Mouse (Mus musculus) hindbrain, embryonic 12.5 days (tissue): ENCODE results near the gene Gfod1. TPM values are rescaled to one million over a fixed set of nuclear protein-coding genes. Genes with fewer than 3 reads are reported as not detected.

Source experiments
- ATAC-seq: fragments of 200-750 bp; cut with Nextera tagmentation; 2 replicates; pipeline ENCODE4 v1.8.0; 2017; ENCODE audit warnings: moderate TSS enrichment; ENCODE audit not compliant: low FRiP score
- H3K27ac ChIP-seq: fragments of 300-500 bp; sonication (generic); 2 replicates; pipeline ENCODE4 v1.5.1; 2016; ENCODE audit warnings: mild to moderate bottlenecking
- H3K27me3 ChIP-seq: fragments of 300-500 bp; sonication (generic); 2 replicates; pipeline ENCODE4 v1.6.1; 2016; ENCODE audit warnings: mild to moderate bottlenecking
- H3K36me3 ChIP-seq: fragments of 300-500 bp; sonication (generic); 2 replicates; pipeline ENCODE4 v1.6.1; 2016; ENCODE audit warnings: mild to moderate bottlenecking
- H3K4me1 ChIP-seq: fragments of 300-500 bp; sonication (generic); 2 replicates; pipeline ENCODE4 v1.6.1; 2016
- H3K4me2 ChIP-seq: fragments of 300-500 bp; sonication (generic); replicated peaks from 2 replicates; pipeline ENCODE4 v1.6.1; 2016; ENCODE audit warnings: mild to moderate bottlenecking
- H3K4me3 ChIP-seq: fragments of 300-500 bp; sonication (generic); 2 replicates; pipeline ENCODE4 v1.5.1; 2016; ENCODE audit warnings: mild to moderate bottlenecking
- H3K9ac ChIP-seq: fragments of 300-500 bp; sonication (generic); 2 replicates; pipeline ENCODE4 v1.6.1; 2016; ENCODE audit warnings: mild to moderate bottlenecking, moderate library complexity
- H3K9me3 ChIP-seq: fragments of 300-500 bp; sonication (generic); replicated peaks from 2 replicates; pipeline ENCODE4 v1.6.1; 2016; ENCODE audit warnings: mild to moderate bottlenecking
- WGBS: fragments of 180-500 bp; shearing (Covaris S2); methylation state at CpG from one replicate; pipeline ENCODE4 v1.1.7; 2016; 5-methylcytosine and 5-hydroxymethylcytosine counted together
- polyA plus RNA-seq: library from polyadenylated mRNA; unstranded; fragments of >200 nt; fragmentation: Nextera tagmentation; extraction: Ambion mirVana; gene quantifications from 2 replicates; pipeline ENCODE4 v1.2.1, GENCODE M21; 2016

The Gfod1 gene
- polyA plus RNA-seq, 1 experiment from 2014 or later, result 1.2 TPM

GRCm38 (mm10) chr13:43235586-43235910 lies 68.4 kb downstream of the Gfod1 start:
- no peaks in the 10 kb centered on the region for H3K36me3 ChIP-seq
- WGBS, result 79% methylated on average over 3 of the region's 3 CpGs
- no peak overlapping the region for H3K9ac ChIP-seq
- no peak for ATAC-seq
- H3K4me3 ChIP-seq, result no peak overlapping the region
- H3K9me3 ChIP-seq, result no peaks in the 10 kb centered on the region
- H3K4me1 ChIP-seq, result peaks cover 22% of the 10 kb centered on the region
- no peaks in the 10 kb centered on the region for H3K27me3 ChIP-seq
- H3K27ac ChIP-seq, result peak overlapping the region; percentile 58
- no peak overlapping the region for H3K4me2 ChIP-seq

GRCm38 (mm10) chr13:43234869-43235585 lies 68.9 kb downstream of the Gfod1 start:
- no peaks in the 10 kb centered on the region for H3K27me3 ChIP-seq
- 0 out of 2 replicates have a peak, but pooled peaks have one; percentile 43 for ATAC-seq
- H3K27ac ChIP-seq, result peak overlapping the region; percentile 58
- H3K4me3 ChIP-seq, result no peak overlapping the region
- H3K4me2 ChIP-seq, result no peak overlapping the region
- H3K36me3 ChIP-seq, result no peaks in the 10 kb centered on the region
- 58% methylated on average over 9 of the region's 9 CpGs for WGBS
- H3K9me3 ChIP-seq, result no peaks in the 10 kb centered on the region
- H3K4me1 ChIP-seq, result peaks cover 27% of the 10 kb centered on the region
- no peak overlapping the region for H3K9ac ChIP-seq

- Histone ChIP-seq H3K27ac (no peak overlapping the region), H3K4me3 (no peak overlapping the region), H3K4me1 (peaks cover 29% of the 10 kb centered on the region), H3K27me3 (no peaks in the 10 kb centered on the region), H3K9ac (no peak overlapping the region), H3K4me2 (no peak overlapping the region), H3K36me3 (no peaks in the 10 kb centered on the region), H3K9me3 (no peaks in the 10 kb centered on the region)
- ATAC-seq, result no peak
- WGBS, result 59% methylated on average over 4 of the region's 4 CpGs
These were observed 70.6 kb downstream of the Gfod1 start for GRCm38 (mm10) chr13:43233331-43233730.

- peaks cover 29% of the 10 kb centered on the region for H3K4me1 ChIP-seq
- 47% methylated on average over 13 of the region's 13 CpGs for WGBS
These were observed 71.8 kb downstream of the Gfod1 start for GRCm38 (mm10) chr13:43231965-43232860.

GRCm38 (mm10) chr13:43230842-43231241 lies 73.1 kb downstream of the Gfod1 start:
- Histone ChIP-seq H3K9ac (no peak overlapping the region), H3K4me3 (no peak overlapping the region), H3K9me3 (no peaks in the 10 kb centered on the region), H3K4me1 (peaks cover 29% of the 10 kb centered on the region), H3K27me3 (no peaks in the 10 kb centered on the region), H3K4me2 (no peak overlapping the region), H3K36me3 (no peaks in the 10 kb centered on the region), H3K27ac (0 out of 2 replicates have a peak overlapping the region, but pooled peaks have one; percentile 44)
- ATAC-seq, result no peak
- 75% methylated on average over 4 of the region's 4 CpGs for WGBS

More at GRCm38 (mm10) chr13:43231965-43232860, 71.8 kb downstream of the Gfod1 start:
- H3K9me3 ChIP-seq, result no peaks in the 10 kb centered on the region
- no peak overlapping the region for H3K9ac ChIP-seq
- no peaks in the 10 kb centered on the region for H3K27me3 ChIP-seq
- H3K4me2 ChIP-seq, result no peak overlapping the region
- no peaks in the 10 kb centered on the region for H3K36me3 ChIP-seq
- no peak for ATAC-seq
- 0 out of 2 replicates have a peak overlapping the region, but pooled peaks have one; percentile 0 for H3K27ac ChIP-seq
- H3K4me3 ChIP-seq, result no peak overlapping the region

GRCm38 (mm10) chr13:43230238-43230637 lies 73.7 kb downstream of the Gfod1 start:
- Histone ChIP-seq H3K27me3 (no peaks in the 10 kb centered on the region), H3K4me2 (no peak overlapping the region), H3K4me3 (no peak overlapping the region), H3K4me1 (peaks cover 24% of the 10 kb centered on the region), H3K9me3 (no peaks in the 10 kb centered on the region), H3K27ac (peak overlapping the region; percentile 44), H3K9ac (no peak overlapping the region), H3K36me3 (no peaks in the 10 kb centered on the region)
- WGBS, result 81% methylated on average over 6 of the region's 6 CpGs
- no peak for ATAC-seq

GRCm38 (mm10) chr13:43229767-43230166 lies 74.2 kb downstream of the Gfod1 start:
- Histone ChIP-seq H3K27ac (no peak overlapping the region; the same call in 1 of the 2 replicates), H3K4me3 (no peak overlapping the region), H3K27me3 (no peaks in the 10 kb centered on the region), H3K9me3 (no peaks in the 10 kb centered on the region), H3K4me2 (no peak overlapping the region), H3K9ac (no peak overlapping the region), H3K36me3 (no peaks in the 10 kb centered on the region), H3K4me1 (peaks cover 20% of the 10 kb centered on the region)
- 91% methylated on average over 3 of the region's 3 CpGs for WGBS
- no peak for ATAC-seq

GRCm38 (mm10) chr13:43228141-43228540 lies 75.8 kb downstream of the Gfod1 start:
- 86% methylated on average over 6 of the region's 6 CpGs for WGBS
- Histone ChIP-seq H3K9ac (no peak overlapping the region), H3K4me1 (peaks cover 20% of the 10 kb centered on the region), H3K36me3 (no peaks in the 10 kb centered on the region), H3K9me3 (no peaks in the 10 kb centered on the region), H3K4me3 (no peak overlapping the region), H3K27me3 (no peaks in the 10 kb centered on the region), H3K4me2 (no peak overlapping the region), H3K27ac (no peak overlapping the region)
- ATAC-seq, result no peak

- no peak overlapping the region for H3K4me2 ChIP-seq
- peaks cover 11% of the 10 kb centered on the region for H3K4me1 ChIP-seq
- no peaks in the 10 kb centered on the region for H3K36me3 ChIP-seq
- H3K27ac ChIP-seq, result no peak overlapping the region
- no peak overlapping the region for H3K4me3 ChIP-seq
- H3K27me3 ChIP-seq, result no peaks in the 10 kb centered on the region
- H3K9me3 ChIP-seq, result no peaks in the 10 kb centered on the region
- no peak overlapping the region for H3K9ac ChIP-seq
- no peak for ATAC-seq
- 73% methylated on average over 10 of the region's 10 CpGs for WGBS
These were observed 77.9 kb downstream of the Gfod1 start for GRCm38 (mm10) chr13:43226041-43226440.

GRCm38 (mm10) chr13:43225161-43225560 lies 78.8 kb downstream of the Gfod1 start:
- WGBS, result 76% methylated on average over 5 of the region's 5 CpGs
- ATAC-seq, result no peak
- no peaks in the 10 kb centered on the region for H3K9me3 ChIP-seq
- no peak overlapping the region for H3K4me2 ChIP-seq
- no peak overlapping the region for H3K27ac ChIP-seq
- H3K9ac ChIP-seq, result no peak overlapping the region
- H3K27me3 ChIP-seq, result no peaks in the 10 kb centered on the region
- H3K36me3 ChIP-seq, result no peaks in the 10 kb centered on the region
- no peak overlapping the region for H3K4me3 ChIP-seq
- H3K4me1 ChIP-seq, result peaks cover 7% of the 10 kb centered on the region

- H3K4me1 ChIP-seq, result peaks cover 10% of the 10 kb centered on the region
- ATAC-seq, result peak; percentile 56; the same call in 1 of the 2 replicates
- no peaks in the 10 kb centered on the region for H3K9me3 ChIP-seq
- H3K9ac ChIP-seq, result no peak overlapping the region
- no peaks in the 10 kb centered on the region for H3K36me3 ChIP-seq
- 64% methylated on average over 1 of the region's 1 CpGs for WGBS
- H3K4me3 ChIP-seq, result no peak overlapping the region
- peak overlapping the region; percentile 23; the same call in 1 of the 2 replicates for H3K27ac ChIP-seq
- H3K27me3 ChIP-seq, result no peaks in the 10 kb centered on the region
- H3K4me2 ChIP-seq, result no peak overlapping the region
These were observed 81.9 kb downstream of the Gfod1 start for GRCm38 (mm10) chr13:43222084-43222483.

GRCm38 (mm10) chr13:43221290-43221689 lies 82.7 kb downstream of the Gfod1 start:
- 89% methylated on average over 6 of the region's 6 CpGs for WGBS
- no peaks in the 10 kb centered on the region for H3K36me3 ChIP-seq

More at GRCm38 (mm10) chr13:43221290-43221689, 82.7 kb downstream of the Gfod1 start:
- no peak for ATAC-seq
- no peak overlapping the region for H3K9ac ChIP-seq
- no peaks in the 10 kb centered on the region for H3K9me3 ChIP-seq
- no peak overlapping the region for H3K27ac ChIP-seq
- peaks cover 10% of the 10 kb centered on the region for H3K4me1 ChIP-seq
- H3K4me2 ChIP-seq, result no peak overlapping the region
- H3K27me3 ChIP-seq, result no peaks in the 10 kb centered on the region
- H3K4me3 ChIP-seq, result no peak overlapping the region
